Mouse (Mus musculus) lung, adult 2 months (tissue): ENCODE results near the gene Ikzf1. TPM values are rescaled to one million over a fixed set of nuclear protein-coding genes. Genes with fewer than 3 reads are reported as not detected.

Source experiments
- DNase-seq: peaks from one replicate; pipeline ENCODE4 v3.0.0; 2022
- H3K4me1 ChIP-seq: fragments of 200-500 bp; 2 replicates; pipeline ENCODE4 v1.6.1; 2011; ENCODE audit warnings: low read length; ENCODE audit not compliant: control insufficient read depth, insufficient read depth
- H3K4me3 ChIP-seq: fragments of 200-500 bp; replicated peaks from 2 replicates; pipeline ENCODE3; 2011; ENCODE audit warnings: low read depth, mild to moderate bottlenecking, control low read depth, low read length; ENCODE audit errors: extremely low read depth
- CTCF ChIP-seq: fragments of 200-500 bp; IDR thresholded peaks from 2 replicates; pipeline ENCODE4 v1.5.1; 2011; ENCODE audit warnings: mild to moderate bottlenecking, low read length, control low read depth; ENCODE audit not compliant: insufficient read depth
- POLR2A ChIP-seq: fragments of 200-500 bp; IDR thresholded peaks from 2 replicates; pipeline ENCODE4 v1.6.1; 2011; ENCODE audit warnings: low read depth, mild to moderate bottlenecking, control low read depth, low read length, borderline replicate concordance; ENCODE audit errors: extremely low read depth
- WGBS: fragments of 180-500 bp; shearing (Covaris S2); methylation state at CpG from one replicate; pipeline ENCODE4 v1.1.7; 2018; 5-methylcytosine and 5-hydroxymethylcytosine counted together
- polyA plus RNA-seq: library from polyadenylated mRNA; depleted of rRNA; stranded (reverse); fragments of >200 nt; gene quantifications from 2 replicates; pipeline ENCODE4 v1.2.3, GENCODE M21; 2012

Gene Ikzf1
- polyA plus RNA-seq, 1 experiment = 28.0 TPM

DNA sequence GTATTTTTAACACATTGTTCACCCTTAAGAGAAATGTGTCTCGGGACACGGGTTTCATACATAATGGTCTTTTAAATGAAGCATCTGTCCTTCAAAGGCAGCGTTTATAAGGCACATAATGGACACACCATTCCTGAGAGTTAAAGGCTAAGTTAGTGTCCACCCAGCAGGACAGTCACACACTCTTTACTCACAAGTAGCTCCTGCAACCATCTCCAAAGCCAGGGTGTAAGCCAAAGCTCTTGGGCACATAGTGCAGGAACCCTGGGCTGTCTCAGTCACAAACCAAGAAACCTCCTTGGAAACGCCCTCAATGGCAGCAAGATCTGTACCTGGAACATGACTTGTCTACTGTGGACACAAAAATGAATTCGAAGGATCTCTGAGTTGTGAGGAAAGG is 68.1 kb downstream of the Ikzf1 start:
- Histone ChIP-seq H3K4me1 (no peaks in the 10 kb centered on the region), H3K4me3 (no peak overlapping the region)
- 78% methylated on average over 5 of the region's 5 CpGs for WGBS
- TF ChIP-seq POLR2A (no peak), CTCF (no peak)
- DNase-seq = no peak

DNA sequence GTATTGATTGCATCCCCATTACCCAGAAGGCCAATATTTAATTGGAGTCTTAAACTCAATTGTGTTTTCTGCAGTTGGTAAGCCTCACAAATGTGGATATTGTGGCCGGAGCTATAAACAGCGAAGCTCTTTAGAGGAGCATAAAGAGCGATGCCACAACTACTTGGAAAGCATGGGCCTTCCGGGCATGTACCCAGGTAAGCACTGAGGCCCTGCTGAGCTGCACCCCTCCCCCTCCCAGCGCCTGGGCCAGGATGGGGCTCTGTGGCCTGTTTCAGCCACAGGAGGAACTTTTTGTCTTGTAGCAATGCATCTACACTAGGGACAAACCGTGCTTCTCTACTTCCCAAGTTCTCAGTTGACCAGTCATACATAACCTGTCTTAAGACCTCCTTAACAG is 73.3 kb downstream of the Ikzf1 start:
- TF ChIP-seq CTCF (no peak), POLR2A (no peak)
- no peaks in the 10 kb centered on the region for H3K4me1 ChIP-seq
- no peak for DNase-seq
- WGBS = 74% methylated on average over 6 of the region's 6 CpGs
- H3K4me3 ChIP-seq = no peak overlapping the region

DNA sequence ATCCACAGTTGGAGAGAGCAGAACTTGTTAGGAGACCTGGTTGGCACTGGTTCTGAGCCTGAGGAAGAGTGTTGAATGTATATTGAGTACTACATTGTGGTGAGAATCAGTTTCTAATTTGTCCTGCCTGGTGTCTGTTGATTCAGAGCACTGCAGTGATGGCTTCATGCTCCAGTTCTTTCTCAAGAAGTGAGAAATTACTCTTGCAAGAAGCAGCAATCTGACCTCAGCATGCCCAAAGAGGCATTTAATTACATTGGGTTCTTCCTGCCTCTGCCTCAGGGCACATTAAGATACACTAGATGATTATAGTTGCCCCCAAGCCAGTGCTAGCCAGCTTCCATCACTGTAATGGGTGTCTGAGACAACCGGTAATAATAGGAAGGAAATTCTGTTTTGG is 74.1 kb downstream of the Ikzf1 start:
- no peaks in the 10 kb centered on the region for H3K4me1 ChIP-seq
- H3K4me3 ChIP-seq = no peak overlapping the region
- WGBS = 86% methylated on average over 1 of the region's 1 CpGs
- no peak for DNase-seq
- TF ChIP-seq POLR2A (no peak), CTCF (no peak)

DNA sequence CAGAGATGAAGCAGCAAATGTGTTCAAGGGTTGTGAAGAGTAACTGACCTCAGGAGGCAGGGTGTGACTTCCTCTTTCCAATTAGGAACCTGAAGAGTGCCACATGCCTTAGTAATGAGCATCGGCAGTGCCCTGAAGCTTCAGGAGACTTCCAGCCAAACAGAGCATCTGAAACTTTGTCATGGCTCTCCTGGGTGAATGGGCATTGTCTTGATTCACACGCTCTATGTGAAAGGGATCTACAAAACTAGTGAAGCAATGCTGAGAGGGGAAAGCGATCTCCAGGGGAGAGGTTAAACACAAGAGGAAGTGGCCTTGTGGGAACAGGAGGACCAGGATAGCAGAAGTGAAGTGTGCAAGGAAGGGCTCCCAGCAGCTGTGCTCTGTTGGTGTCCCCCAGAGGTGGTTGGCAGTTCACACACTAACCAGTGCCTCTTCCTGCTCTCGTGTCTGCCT is 78.4 kb downstream of the Ikzf1 start:
- Histone ChIP-seq H3K4me3 (no peak overlapping the region), H3K4me1 (no peaks in the 10 kb centered on the region)
- no peak for DNase-seq
- TF ChIP-seq POLR2A = no peak
- TF ChIP-seq CTCF = no peak
- WGBS = 58% methylated on average over 4 of the region's 4 CpGs

DNA sequence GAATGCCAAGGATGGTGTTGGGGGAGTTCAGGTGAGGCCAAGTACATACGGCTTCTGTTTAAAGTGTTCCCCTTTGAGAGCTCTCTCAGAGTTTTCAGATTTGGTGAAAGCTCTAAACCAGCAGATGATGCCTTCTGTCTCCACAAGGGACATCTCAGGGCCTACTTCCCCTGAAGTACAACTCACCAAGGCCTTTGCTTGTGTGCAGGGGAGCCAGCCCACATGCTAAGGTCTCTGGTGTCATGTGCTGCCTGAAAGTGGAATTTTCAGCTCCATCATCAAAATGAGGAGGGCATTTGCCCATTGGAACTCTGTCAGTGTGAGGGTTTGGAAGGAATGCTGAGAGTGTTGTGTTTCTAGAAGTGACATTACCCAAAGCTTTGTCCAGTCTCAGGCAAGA is 80.6 kb downstream of the Ikzf1 start:
- TF ChIP-seq POLR2A = no peak
- no peak for TF ChIP-seq CTCF
- no peak overlapping the region for H3K4me3 ChIP-seq
- WGBS = 76% methylated on average over 1 of the region's 1 CpGs
- no peak for DNase-seq
- no peaks in the 10 kb centered on the region for H3K4me1 ChIP-seq

DNA sequence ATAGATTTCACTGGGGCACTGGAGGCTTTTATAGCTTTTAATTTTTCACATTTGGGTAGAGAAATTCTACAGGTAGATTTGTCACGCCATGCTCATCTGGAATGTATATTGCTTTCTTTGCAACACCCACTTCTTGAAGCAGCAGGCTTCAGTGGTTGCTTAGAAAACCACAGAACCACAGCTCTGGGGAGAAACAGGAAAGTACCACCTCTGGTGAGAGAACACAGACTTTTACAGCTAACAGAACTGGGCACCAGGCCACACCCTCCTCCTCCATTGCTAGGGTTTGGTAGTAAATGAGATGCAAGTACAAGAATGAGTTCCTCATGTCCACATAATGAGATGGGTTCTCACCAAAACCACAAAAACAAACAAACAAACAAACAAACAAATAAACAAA is 81.3 kb downstream of the Ikzf1 start:
- no peak overlapping the region for H3K4me3 ChIP-seq
- no peak for TF ChIP-seq POLR2A
- no peak for TF ChIP-seq CTCF
- WGBS = 74% methylated on average over 1 of the region's 1 CpGs
- DNase-seq = no peak
- H3K4me1 ChIP-seq = no peaks in the 10 kb centered on the region

DNA sequence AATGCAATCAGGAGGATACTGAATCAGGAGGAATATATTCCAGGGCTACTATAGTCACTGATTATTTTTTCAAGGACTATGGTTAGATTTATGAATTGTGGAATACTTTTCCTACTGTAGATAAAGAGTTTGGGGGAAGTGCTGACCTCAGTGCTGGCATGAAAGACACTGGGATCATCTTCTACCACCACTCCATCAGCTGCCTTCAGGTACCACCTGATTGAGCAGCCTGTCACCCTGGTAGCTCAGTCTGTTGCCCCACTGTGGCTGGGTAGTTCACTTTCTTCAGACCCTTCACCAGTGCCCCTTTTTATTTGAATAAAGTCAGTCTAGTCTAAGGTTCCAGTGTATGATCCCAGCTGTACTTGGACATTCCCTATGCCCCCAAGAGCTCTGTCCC is 81.9 kb downstream of the Ikzf1 start:
- TF ChIP-seq POLR2A = no peak
- TF ChIP-seq CTCF = no peak
- Histone ChIP-seq H3K4me1 (no peaks in the 10 kb centered on the region), H3K4me3 (no peak overlapping the region)
- DNase-seq = no peak

DNA sequence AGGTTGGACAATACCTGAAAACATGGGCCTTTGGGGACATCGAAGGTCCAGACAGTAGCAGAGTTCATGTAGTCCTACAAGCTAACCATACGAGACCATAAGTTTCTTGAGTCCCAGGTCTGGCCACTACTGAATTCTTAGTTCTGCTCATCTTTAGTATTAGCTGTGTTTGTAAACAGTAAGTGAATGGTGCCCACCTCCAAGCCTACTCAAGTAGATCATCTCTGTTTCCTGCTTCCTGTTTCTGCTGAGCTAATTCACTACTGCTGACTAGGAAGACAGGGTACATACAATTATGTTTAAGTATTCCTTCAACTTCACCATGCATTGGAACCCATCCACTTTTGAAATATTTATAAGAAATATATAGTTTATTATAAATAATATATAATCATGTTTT is 83.3 kb downstream of the Ikzf1 start:
- Histone ChIP-seq H3K4me1 (no peaks in the 10 kb centered on the region), H3K4me3 (no peak overlapping the region)
- TF ChIP-seq CTCF (no peak), POLR2A (no peak)
- 83% methylated on average over 2 of the region's 2 CpGs for WGBS
- no peak for DNase-seq

DNA sequence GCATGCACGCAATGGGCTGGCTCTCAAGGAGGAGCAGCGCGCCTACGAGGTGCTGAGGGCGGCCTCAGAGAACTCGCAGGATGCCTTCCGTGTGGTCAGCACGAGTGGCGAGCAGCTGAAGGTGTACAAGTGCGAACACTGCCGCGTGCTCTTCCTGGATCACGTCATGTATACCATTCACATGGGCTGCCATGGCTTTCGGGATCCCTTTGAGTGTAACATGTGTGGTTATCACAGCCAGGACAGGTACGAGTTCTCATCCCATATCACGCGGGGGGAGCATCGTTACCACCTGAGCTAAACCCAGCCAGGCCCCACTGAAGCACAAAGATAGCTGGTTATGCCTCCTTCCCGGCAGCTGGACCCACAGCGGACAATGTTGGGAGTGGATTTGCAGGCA is 84.5 kb downstream of the Ikzf1 start:
- Histone ChIP-seq H3K4me1 (no peaks in the 10 kb centered on the region), H3K4me3 (no peak overlapping the region)
- DNase-seq = no peak
- TF ChIP-seq POLR2A (no peak), CTCF (no peak)
- WGBS = 90% methylated on average over 20 of the region's 20 CpGs

DNA sequence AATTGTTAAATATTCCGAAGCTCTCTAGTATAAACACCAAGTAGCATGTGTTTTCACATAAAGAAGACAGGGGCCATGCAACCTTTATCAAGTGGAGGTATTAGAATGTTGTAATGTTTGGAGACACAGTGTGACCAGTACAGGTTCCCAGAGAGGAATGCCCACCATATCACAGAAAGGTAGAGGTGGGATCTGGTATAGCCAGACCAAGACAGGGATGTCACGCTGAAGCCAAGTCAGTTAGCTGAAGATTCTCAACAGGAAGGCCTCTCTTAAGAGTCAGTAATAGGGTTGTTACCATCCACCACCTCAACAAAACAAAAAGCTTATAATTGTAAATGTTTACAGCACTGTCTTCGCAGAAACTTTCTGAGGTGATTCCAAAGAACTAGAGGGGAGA is 85.9 kb downstream of the Ikzf1 start:
- no peak for DNase-seq
- WGBS = 90% methylated on average over 3 of the region's 3 CpGs

DNA sequence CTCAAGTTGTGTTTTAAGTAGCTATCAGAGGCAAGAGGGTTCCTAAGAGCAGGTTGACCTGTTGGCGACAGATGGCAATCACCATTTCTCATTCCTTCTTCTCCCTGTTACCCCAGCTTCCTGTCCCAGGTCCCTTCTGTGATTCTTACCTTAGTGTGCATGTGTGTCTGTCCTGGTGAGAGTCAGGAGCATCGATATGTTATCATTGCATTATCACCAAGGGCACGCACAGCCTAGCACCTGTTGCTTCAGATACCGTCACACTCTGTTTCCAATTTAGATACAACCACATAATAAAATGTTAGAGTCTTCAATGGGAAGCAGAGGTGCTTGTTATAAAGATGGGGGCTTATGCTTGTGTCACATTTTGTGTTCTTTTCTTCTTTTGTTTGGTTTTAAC is 87.4 kb downstream of the Ikzf1 start:
- no peak for DNase-seq
- Histone ChIP-seq H3K4me1 (no peaks in the 10 kb centered on the region), H3K4me3 (no peak overlapping the region)
- TF ChIP-seq CTCF = no peak
- no peak for TF ChIP-seq POLR2A
- 84% methylated on average over 4 of the region's 4 CpGs for WGBS

More for the DNA sequence above, 85.9 kb downstream of the Ikzf1 start:
- Histone ChIP-seq H3K4me1 (no peaks in the 10 kb centered on the region), H3K4me3 (no peak overlapping the region)
- TF ChIP-seq CTCF (no peak), POLR2A (no peak)
